Mouse (Mus musculus) neural tube, embryonic 11.5 days (tissue): ENCODE data around the gene Prss44. TPM values are rescaled to one million over a fixed set of nuclear protein-coding genes. Genes with fewer than 3 reads are reported as not detected.

Experiments
- ATAC-seq: fragments of 200-750 bp; cut with Nextera tagmentation; 2 replicates; pipeline ENCODE4 v1.8.0; 2017; ENCODE audit warnings: moderate number of reproducible peaks, mild to moderate bottlenecking, moderate TSS enrichment, moderate library complexity; ENCODE audit not compliant: insufficient read depth, low FRiP score, low TSS enrichment
- DNase-seq: peaks from one replicate; pipeline ENCODE4 v3.0.0-alpha.2; 2015; ENCODE audit warnings: low spot score
- H3K27ac ChIP-seq: fragments of 300-500 bp; sonication (generic); 2 replicates; pipeline ENCODE4 v1.5.1; 2014; ENCODE audit warnings: low read depth, mild to moderate bottlenecking, low read length
- H3K27me3 ChIP-seq: fragments of 300-500 bp; sonication (generic); 2 replicates; pipeline ENCODE4 v1.6.1; 2014; ENCODE audit warnings: mild to moderate bottlenecking, low read length, mixed read lengths; ENCODE audit not compliant: control insufficient read depth, insufficient read depth
- H3K36me3 ChIP-seq: fragments of 300-500 bp; sonication (generic); 2 replicates; pipeline ENCODE4 v1.6.1; 2014; ENCODE audit warnings: mild to moderate bottlenecking, low read length, moderate library complexity, mixed read lengths; ENCODE audit not compliant: control insufficient read depth, insufficient read depth
- H3K4me1 ChIP-seq: fragments of 300-500 bp; sonication (generic); 2 replicates; pipeline ENCODE4 v1.6.1; 2014; ENCODE audit warnings: low read length, mixed read lengths; ENCODE audit not compliant: control insufficient read depth, insufficient read depth
- H3K4me2 ChIP-seq: fragments of 300-500 bp; sonication (generic); 2 replicates; pipeline ENCODE4 v1.6.1; 2014; ENCODE audit warnings: low read depth, mild to moderate bottlenecking, moderate library complexity
- H3K4me3 ChIP-seq: fragments of 300-500 bp; sonication (generic); 2 replicates; pipeline ENCODE4 v1.5.1; 2014; ENCODE audit warnings: low read depth, low read length
- H3K9ac ChIP-seq: fragments of 300-500 bp; sonication (generic); 2 replicates; pipeline ENCODE4 v1.6.1; 2014; ENCODE audit warnings: mild to moderate bottlenecking, low read length
- H3K9me3 ChIP-seq: fragments of 300-500 bp; sonication (generic); 2 replicates; pipeline ENCODE4 v1.6.1; 2016; ENCODE audit warnings: low read length; ENCODE audit not compliant: control insufficient read depth
- WGBS: fragments of 180-500 bp; shearing (Covaris S2); extraction: QIAGEN DNeasy Blood & Tissue Kit; methylation state at CpG from one replicate; pipeline ENCODE4 v1.1.7; 2014; 5-methylcytosine and 5-hydroxymethylcytosine counted together
- polyA plus RNA-seq: library from polyadenylated mRNA; unstranded; fragments of >200 nt; fragmentation: Nextera tagmentation; extraction: Ambion mirVana; gene quantifications from 2 replicates; pipeline ENCODE4 v1.2.1, GENCODE M21; 2014

Prss44 gene
- polyA plus RNA-seq, 1 experiment from 2014 or later: not detected

GRCm38 (mm10) chr9:110840905-110841304, 27.1 kb downstream of the Prss44 start:
- no peaks in the 10 kb centered on the region for H3K4me1 ChIP-seq
- H3K4me3 ChIP-seq: no peak overlapping the region
- no peaks in the 10 kb centered on the region for H3K9me3 ChIP-seq
- H3K36me3 ChIP-seq: no peaks in the 10 kb centered on the region
- WGBS: 81% methylated on average over 6 of the region's 6 CpGs
- no peak overlapping the region for H3K27ac ChIP-seq
- DNase-seq (no peak), ATAC-seq (no peak)
- no peak overlapping the region for H3K9ac ChIP-seq
- no peaks in the 10 kb centered on the region for H3K27me3 ChIP-seq
- H3K4me2 ChIP-seq: no peak overlapping the region

- no peaks in the 10 kb centered on the region for H3K4me1 ChIP-seq
- H3K36me3 ChIP-seq: no peaks in the 10 kb centered on the region
- no peak for ATAC-seq
- no peak overlapping the region for H3K4me2 ChIP-seq
- WGBS: 87% methylated on average over 2 of the region's 2 CpGs
- H3K27me3 ChIP-seq: no peaks in the 10 kb centered on the region
- DNase-seq: no peak
- no peak overlapping the region for H3K27ac ChIP-seq
- H3K9ac ChIP-seq: no peak overlapping the region
- H3K9me3 ChIP-seq: no peaks in the 10 kb centered on the region
- H3K4me3 ChIP-seq: no peak overlapping the region
These were observed 27.6 kb downstream of the Prss44 start for GRCm38 (mm10) chr9:110841438-110841837.

- no peak within 1 kb of the TSS for H3K9ac ChIP-seq
- no peak for DNase-seq
- no peaks in the 10 kb centered on the region for H3K36me3 ChIP-seq
- no peak for ATAC-seq
- no peaks in the 10 kb centered on the region for H3K9me3 ChIP-seq
- no peak within 1 kb of the TSS for H3K4me2 ChIP-seq
- H3K4me1 ChIP-seq: no peaks in the 10 kb centered on the region
- H3K4me3 ChIP-seq: no peak within 1 kb of the TSS
- WGBS: 79% methylated on average over 10 of the region's 10 CpGs
- H3K27me3 ChIP-seq: no peaks in the 10 kb centered on the region
- H3K27ac ChIP-seq: no peak within 1 kb of the TSS
These were observed 30.4 kb downstream of the Prss44 start, which contains the start of gene Prss46 for GRCm38 (mm10) chr9:110844206-110844605. Prss46 (plus strand) TSS chr9:110844506.

- 84% methylated on average over 7 of the region's 7 CpGs for WGBS
- Histone ChIP-seq H3K27ac (no peak overlapping the region), H3K9me3 (no peaks in the 10 kb centered on the region), H3K4me3 (no peak overlapping the region), H3K4me2 (no peak overlapping the region), H3K36me3 (no peaks in the 10 kb centered on the region), H3K4me1 (no peaks in the 10 kb centered on the region), H3K27me3 (no peaks in the 10 kb centered on the region), H3K9ac (no peak overlapping the region)
- ATAC-seq (no peak), DNase-seq (no peak)
These were observed 35.4 kb downstream of the Prss44 start for GRCm38 (mm10) chr9:110849162-110849561.

GRCm38 (mm10) chr9:110855903-110856302, 42.1 kb downstream of the Prss44 start:
- Histone ChIP-seq H3K27ac (no peak overlapping the region), H3K4me3 (no peak overlapping the region), H3K36me3 (no peaks in the 10 kb centered on the region), H3K4me2 (no peak overlapping the region), H3K9ac (no peak overlapping the region), H3K9me3 (no peaks in the 10 kb centered on the region), H3K4me1 (peaks cover 4% of the 10 kb centered on the region; the same call in 1 of the 2 replicates), H3K27me3 (no peaks in the 10 kb centered on the region)
- DNase-seq (no peak), ATAC-seq (no peak)
- WGBS: 79% methylated on average over 7 of the region's 7 CpGs

DNA sequence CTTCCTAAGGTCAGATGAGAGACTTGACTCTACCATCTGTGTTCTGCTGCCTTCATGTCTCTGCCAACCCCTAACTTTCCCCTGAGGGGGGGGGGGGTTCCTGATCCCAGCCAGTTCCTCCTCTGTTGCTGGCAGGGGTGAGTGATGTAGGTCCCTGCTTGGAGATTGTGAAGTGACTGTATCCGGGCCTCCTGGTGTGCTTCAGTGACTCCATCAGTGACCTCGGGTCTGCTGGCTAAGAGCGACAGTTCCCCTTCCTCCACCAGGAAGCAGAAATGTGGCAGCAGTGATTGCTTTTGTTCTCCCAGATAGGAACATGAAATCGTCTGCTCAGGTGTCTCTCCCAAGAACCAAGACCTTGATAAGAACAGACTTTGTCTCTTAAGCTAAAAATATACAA, 43.1 kb downstream of the Prss44 start:
- no peak overlapping the region for H3K4me2 ChIP-seq
- no peak overlapping the region for H3K27ac ChIP-seq
- no peak overlapping the region for H3K9ac ChIP-seq
- no peaks in the 10 kb centered on the region for H3K9me3 ChIP-seq
- peaks cover 4% of the 10 kb centered on the region; the same call in 1 of the 2 replicates for H3K4me1 ChIP-seq
- DNase-seq: no peak
- WGBS: 64% methylated on average over 4 of the region's 4 CpGs
- H3K36me3 ChIP-seq: no peaks in the 10 kb centered on the region
- ATAC-seq: no peak
- no peak overlapping the region for H3K4me3 ChIP-seq
- H3K27me3 ChIP-seq: no peaks in the 10 kb centered on the region

DNA sequence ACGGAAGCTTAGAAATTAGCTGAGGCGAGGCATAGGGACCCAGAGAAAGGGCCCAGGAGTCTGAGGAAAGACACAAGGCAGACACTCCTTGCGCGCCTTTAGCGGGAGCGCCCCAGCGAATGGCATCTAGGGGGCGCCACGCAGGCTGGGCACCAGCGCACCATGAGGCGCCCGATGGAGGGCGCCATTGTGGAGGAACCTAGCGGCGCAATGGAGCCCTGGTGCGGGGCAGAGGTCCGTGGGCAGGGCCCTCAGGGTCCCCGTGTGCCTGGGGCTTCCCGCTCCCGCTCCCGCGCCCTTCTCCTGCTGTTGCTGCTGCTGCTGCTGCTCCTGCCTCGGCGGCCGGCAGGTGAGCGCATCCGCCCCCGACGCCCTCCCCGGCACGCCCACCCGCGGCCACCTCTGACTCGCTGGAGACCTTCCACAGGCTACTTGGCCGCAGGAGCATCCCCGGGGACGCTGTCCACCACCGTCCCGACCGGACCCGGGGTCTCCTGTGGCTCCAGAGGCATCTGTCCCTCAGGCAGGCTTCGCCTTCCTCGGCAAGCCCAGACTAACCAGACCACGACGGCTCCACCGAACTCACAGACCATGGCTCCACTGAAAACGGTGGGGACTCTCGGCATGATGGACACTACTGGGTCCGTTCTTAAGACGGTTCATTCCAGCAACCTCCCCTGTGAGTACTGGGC, 44.1 kb downstream of the Prss44 start, which contains the start of gene Prss50:
Prss50 (plus strand) TSS at position 187 of the 692 bp plus-strand sequence.
- WGBS: 7% methylated on average over 47 of the region's 50 CpGs
- Histone ChIP-seq H3K27ac (no peak within 1 kb of the TSS), H3K9ac (peak within 1 kb of the TSS; percentile 35)

GRCm38 (mm10) chr9:110858523-110858922, 44.7 kb downstream of the Prss44 start:
- no peak for ATAC-seq
- 39% methylated on average over 5 of the region's 5 CpGs for WGBS
- Histone ChIP-seq H3K4me2 (no peak overlapping the region), H3K27ac (no peak overlapping the region), H3K27me3 (no peaks in the 10 kb centered on the region), H3K9ac (no peak overlapping the region), H3K9me3 (no peaks in the 10 kb centered on the region), H3K4me3 (no peak overlapping the region), H3K4me1 (peaks cover 4% of the 10 kb centered on the region; the same call in 1 of the 2 replicates), H3K36me3 (no peaks in the 10 kb centered on the region)
- DNase-seq: no peak

More for the DNA sequence above, 44.1 kb downstream of the Prss44 start, which contains the start of gene Prss50:
- H3K27me3 ChIP-seq: no peaks in the 10 kb centered on the region
- peak within 1 kb of the TSS; percentile 52 for H3K4me2 ChIP-seq
- peaks cover 4% of the 10 kb centered on the region; the same call in 1 of the 2 replicates for H3K4me1 ChIP-seq
- H3K9me3 ChIP-seq: no peaks in the 10 kb centered on the region
- DNase-seq (peak; percentile 68), ATAC-seq (no peak)
- H3K36me3 ChIP-seq: no peaks in the 10 kb centered on the region
- peak within 1 kb of the TSS; percentile 21 for H3K4me3 ChIP-seq

DNA sequence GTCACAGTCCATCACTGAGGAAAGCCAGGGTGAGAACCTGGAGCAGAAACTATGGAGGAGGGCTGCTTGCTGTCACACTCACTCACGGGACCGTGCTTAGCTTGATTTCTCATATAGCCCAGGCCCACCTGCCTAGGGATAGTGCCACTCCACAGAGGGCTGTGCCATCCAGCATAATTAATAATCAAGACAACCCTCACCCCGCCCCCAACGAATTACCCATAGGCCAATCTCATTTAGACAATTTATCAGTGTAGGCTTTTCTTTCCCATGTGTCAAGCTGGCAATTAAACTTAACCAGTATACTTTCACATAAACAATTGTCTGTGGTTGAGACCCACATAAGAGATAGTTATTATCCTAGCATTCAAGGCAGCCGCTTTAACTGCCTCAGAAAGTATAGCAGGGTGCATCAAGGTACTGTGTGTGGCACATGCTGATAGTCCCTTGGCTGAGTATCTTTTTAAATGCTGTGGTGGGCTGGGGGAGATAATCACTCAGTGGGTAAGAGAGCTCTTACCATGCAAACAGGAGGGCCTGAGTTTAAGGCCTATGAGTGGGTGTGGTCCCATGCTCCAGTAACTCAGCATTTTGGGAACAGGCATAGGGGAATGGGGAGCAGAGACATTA, 45.3 kb downstream of the Prss44 start:
- Histone ChIP-seq H3K36me3 (no peaks in the 10 kb centered on the region), H3K27ac (no peak overlapping the region), H3K9me3 (no peaks in the 10 kb centered on the region), H3K4me3 (no peak overlapping the region), H3K27me3 (no peaks in the 10 kb centered on the region), H3K4me2 (no peak overlapping the region), H3K4me1 (peaks cover 4% of the 10 kb centered on the region; the same call in 1 of the 2 replicates), H3K9ac (no peak overlapping the region)
- 87% methylated on average over 5 of the region's 5 CpGs for WGBS
- ATAC-seq: no peak
- no peak for DNase-seq
